Mouse (Mus musculus) brain, embryonic 18.5 days (tissue): Measurements from ENCODE around the gene Map3k14.

Source experiments
- DNase-seq: peaks from one replicate; pipeline ENCODE4 v3.0.0-alpha.2; 2012; ENCODE audit warnings: low read depth, low spot score

The Map3k14 gene

DNA sequence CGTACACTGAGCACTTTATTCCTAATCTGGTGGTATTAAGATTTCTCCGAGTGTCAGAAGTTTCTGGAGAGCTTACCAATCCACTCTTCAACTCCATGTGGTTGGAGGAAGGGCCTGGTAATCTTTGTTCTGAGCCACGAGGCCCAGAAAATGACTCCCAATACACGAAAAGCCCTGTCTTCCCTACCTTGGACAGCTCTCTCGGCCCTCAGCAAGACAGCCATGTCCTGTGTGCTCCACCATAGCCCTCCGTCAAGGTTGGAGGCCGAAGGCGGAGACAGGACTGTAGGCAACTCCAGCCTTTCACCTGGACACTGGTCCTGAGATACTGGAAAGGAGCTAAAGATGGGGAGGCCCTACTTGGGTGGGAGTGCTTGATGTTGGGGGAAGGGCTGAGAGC, 57.0 kb downstream of the Map3k14 start:
- no peak for DNase-seq

DNA sequence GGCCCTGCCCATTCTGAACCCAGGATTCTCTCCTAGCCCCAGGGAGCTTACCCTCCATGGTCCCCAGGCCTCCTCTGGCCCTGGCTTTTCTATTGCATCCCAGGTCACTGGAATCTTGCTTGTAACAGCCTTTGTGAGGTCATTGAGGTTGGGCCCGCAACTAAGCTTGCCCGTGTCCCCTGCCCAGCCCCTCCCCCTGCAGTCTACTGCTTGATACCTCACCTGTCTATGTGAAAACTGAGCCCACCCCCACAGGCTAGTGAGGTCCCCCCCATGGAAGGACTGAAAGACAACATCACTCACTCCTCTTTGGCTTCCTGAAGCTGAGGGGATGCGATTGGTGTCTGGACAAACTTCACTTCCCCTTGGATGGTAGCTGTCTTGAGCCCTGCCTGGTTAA, 58.8 kb downstream of the Map3k14 start, which contains the start of gene 1700023F06Rik:
Gene 1700023F06Rik, minus strand, starts transcription at position 101 of the 400 bp plus-strand sequence.
- no peak for DNase-seq

DNA sequence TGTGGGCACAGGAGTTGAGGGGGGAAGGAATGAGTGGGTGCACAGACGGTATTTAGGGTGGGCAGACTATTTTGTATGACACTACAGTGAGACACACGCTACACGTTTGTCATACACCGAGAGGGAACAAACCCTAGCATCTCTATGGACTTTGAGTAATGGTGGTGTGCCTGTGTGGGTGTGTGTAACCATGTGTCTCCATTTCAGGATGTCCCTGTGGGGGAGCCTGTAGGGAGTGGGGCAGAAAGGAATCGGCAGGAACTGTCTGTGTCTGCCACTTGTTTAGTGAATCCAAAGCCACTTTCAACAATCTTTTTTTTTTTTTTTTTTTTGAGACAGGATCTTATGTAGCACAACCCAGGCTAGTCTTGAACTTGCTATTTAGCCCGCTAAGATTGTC, 61.1 kb downstream of the Map3k14 start:
- no peak for DNase-seq

DNA sequence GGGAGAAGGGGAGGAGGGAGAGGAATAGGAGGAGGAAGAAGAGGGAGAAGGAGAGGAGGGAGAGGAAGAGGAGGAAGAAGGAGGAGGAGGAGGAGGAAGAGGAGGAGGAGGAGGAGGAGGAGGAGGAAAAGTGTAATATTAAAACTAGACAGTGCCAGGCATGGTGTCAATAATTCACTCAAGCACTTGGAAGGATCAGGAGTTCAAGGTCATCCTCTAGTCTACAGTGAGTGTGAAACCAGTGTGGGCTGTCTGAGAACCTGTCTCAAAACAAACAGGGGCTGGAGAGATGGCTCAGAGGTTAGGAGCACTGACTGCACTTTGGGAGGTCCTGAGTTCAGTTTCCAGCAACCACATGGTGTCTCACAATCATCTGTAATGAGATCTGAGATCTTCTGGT, 64.9 kb downstream of the Map3k14 start:
- DNase-seq, result no peak

DNA sequence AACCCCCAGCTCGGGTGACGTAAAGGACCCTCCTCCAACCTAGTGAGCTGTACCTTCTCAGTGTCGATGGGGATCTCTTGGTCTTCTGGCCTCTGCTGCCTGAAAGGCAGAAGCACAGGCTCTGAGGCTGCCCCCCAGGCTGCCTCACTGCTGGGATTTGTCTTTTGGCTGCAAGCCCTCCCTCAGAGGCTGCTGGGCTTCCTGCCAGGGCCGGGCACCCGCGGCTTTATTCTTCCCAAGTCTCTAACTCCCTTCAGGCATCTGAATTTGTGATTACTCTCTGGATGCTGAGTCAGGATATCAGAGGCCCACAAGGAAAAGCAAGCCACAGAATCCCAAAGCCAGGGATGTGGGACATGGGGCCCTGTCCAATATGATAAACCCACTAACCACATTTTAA, 65.6 kb downstream of the Map3k14 start:
- no peak for DNase-seq

DNA sequence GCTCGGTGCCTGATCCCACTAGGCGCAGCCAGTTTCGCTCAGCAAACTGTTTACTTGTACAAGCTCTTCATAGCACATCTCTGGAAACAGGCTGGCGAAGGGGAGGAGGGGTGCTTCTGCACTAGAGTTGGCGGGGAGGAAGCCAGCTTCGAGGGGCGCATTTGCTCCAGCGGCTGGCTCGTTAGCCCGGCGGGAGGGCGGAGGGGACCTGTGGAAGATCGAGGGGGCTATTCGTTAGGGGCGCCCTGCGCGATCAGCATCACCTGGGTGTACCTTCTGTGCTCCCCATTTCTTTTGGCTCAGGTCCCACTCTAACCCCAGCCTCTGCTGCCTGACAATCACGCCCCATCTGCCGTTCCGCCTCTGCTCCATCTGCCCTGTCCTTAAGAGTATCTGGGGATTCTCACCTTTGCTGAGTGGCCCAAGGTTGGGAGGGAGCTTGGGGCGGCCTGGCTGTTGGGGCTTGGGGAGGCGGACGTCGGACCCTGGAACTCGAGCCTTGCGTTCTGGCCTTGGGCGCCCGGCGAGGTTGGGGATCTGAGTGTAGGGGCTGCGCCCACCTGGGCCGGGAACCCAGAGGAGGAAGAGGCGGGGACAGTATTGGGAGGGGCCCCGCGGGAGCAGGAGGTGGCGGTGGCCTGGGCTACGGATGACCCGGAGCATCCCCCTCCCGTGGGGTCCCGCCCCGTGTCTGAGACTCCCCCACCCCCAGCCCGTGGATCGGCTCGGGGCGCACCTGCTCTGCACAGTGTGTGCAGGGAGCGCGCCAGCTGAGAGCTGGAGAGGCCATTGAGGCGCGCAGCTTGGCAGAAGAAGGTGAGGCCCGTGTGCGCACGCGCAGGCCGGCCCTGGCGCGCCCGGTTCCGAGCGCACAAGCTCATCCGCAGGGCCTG, 68.1 kb downstream of the Map3k14 start:
- DNase-seq, result peak; percentile 49

DNA sequence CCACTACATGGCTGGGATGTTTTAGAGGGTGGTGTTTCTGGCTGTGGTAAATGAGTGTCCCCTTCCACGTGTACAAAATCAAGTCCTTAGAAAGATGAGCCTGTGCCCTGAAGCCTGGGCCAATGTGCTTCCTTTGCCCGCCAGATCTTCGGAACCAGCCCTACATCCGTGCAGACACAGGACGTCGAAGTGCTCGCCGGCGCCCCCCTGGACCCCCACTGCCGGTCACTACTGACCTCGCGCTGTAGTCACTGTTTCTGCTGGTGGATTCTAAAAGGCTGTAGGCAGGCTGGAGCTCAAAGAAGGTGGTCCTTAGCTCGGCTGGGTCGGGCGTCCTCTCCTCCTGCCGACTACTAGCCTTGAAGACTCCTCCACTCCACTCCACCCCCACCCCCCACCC, 68.9 kb downstream of the Map3k14 start:
- no peak for DNase-seq

DNA sequence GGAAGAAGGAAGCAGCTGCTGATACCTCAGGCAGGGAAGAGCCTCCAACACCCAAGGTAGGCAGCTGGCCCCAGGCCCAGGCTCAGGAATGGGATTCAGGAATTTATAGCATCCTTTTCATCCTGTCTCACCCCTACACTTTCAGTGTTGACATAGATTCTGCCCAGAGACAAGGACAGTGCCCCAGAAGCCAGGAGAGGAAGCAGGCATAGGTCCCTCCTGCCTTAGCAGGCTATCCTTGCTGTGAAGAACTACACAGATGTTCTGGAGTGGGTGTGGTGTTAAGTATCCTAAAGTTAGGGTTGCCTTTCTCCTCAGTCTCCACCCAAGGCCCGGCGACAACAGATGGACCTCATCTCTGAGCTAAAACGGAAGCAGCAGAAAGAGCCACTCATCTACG, 69.9 kb downstream of the Map3k14 start:
- DNase-seq, result no peak

DNA sequence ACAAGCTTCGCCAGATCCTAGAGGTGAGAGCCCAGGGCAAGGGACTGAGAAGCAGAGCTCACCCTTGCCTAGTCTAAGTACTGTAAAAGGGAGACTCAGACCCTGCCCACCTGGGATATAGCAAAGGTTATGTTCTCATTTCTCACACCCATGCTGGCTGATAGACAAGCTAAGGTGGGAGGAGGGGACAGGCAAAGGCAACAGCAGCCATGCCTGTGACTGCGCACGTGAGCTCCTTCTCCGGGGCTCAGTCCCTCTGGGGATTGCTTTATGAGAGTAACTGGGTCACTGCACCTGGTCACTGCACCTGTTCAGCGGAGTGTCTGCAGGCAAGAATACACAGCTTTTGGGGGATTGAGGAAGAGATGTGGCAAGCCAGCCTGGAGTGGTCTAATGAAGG, 71.6 kb downstream of the Map3k14 start:
- no peak for DNase-seq

DNA sequence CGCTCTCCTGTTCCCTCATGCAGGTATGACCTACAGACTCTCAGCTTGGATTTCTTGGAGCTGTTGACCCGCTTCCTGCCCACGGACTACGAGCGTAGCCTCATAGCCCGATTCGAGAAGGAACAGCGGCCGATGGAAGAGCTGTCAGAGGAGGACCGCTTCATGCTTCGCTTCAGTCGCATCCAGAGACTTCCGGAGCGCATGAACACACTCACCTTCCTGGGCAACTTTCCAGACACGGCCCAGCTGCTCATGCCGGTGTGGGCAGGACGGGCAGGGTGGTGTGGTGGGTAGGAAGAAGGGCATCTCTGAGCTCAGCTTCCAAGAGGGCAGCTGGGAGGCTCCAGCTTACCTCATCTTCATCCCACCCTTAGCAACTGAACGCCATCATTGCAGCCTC, 72.0 kb downstream of the Map3k14 start:
- no peak for DNase-seq

DNA sequence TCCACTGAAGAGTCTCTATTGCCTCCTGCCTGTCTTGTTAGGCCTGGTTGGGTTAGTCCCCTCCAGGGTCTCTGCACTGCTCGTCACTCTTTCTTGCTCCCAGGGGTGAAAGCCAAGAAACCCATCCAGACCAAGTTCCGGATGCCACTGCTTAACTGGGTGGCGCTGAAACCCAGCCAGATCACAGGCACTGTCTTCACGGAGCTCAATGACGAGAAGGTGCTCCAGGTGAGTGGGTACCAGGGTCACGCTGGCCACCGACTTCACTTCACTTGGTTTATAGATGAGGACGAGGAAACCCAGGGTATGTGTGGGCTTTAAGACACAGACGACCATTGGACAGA, 73.5 kb downstream of the Map3k14 start:
- no peak for DNase-seq

DNA sequence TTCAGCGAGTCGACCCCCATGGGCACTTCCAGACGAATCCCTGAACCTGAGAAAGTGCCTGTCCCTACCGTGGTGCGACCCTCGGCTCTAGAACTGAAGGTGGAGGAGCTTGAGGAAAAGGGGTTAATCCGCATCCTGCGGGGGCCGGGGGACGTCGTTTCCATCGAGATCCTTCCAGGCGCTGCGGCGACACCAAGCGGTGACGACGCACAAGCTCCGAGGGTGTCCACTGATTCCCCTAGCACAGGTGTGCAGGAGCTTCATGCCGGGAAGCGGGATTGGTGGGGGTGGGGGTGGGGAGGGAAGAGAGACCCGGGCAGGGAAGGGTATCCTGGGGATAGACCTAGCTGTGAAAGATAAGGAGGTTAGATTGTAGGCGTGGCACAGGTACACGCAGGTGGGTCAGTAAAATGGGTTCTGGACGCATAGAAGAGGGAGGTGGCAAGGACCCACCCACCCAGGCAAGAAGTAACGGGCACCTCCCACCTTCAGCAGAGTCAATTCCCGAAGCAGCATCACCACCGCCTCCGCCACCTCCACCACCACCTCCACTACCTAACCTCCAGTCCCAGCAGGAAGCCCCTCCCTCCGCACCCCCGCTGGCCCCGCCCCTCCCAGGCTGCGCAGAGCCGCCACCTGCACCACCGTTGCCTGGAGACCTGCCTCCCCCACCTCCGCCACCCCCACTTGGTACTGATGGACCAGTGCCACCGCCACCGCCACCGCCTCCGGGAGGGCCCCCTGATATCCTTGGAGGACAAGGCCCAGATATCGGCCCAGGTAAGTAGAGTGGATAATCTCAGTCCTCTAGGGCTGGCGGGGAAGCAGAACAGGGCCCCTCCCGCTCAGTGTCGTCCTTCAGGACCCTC, 74.1 kb downstream of the Map3k14 start:
- no peak for DNase-seq

DNA sequence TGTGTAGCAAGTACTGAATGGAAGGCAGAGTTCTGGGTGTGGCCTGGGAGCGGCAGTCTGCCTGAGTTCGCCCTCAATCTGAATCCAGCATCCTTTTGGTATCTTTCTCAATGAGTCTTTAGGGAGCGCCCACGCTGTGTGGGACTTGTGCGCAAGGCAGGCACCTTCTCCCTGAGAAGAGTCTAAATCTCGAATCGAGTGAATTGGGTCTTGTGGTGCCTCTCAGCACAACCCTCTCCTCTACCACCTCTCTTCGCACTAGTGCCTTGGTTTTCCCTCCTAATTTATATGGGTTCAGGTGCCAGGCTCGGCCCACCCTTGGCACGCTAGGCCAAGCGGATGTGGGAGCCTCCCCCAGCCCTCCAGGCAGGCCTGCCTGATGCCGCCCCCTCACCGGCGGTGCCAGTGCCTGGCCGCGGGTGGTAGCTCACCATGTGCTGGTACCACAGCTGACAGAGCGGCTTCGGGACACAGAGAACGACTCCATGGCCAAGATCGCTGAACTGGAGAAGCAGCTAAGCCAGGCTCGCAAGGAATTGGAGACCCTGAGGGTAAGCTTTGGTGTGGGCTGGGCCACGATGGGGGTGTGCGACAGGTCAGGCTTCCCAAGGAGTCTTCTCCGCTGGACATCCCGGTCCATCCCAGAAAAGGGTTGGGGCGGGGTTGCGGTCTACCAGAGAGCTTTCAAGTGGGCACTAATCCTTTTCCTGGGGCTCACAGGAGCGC, 74.9 kb downstream of the Map3k14 start:
- no peak for DNase-seq

DNA sequence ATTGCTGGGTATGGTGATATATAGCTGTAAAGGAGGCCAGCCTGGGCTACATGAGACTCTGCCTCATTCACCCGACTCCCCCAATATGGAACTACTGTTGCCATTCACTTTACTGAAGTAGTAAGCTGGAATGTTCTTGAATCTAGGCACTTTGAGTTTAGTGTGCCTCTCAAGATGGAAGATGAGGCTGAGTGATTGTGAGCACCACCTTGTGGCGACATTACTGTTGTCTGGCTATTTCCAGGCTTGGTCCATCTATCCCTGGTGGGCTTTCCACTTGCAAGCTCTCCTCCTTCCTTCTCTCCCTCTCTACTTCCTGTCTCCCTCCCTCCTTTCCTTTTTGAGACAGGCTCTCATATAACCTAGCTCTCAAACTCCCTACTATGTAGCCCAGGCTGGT, 82.4 kb downstream of the Map3k14 start:
- DNase-seq, result no peak

DNA sequence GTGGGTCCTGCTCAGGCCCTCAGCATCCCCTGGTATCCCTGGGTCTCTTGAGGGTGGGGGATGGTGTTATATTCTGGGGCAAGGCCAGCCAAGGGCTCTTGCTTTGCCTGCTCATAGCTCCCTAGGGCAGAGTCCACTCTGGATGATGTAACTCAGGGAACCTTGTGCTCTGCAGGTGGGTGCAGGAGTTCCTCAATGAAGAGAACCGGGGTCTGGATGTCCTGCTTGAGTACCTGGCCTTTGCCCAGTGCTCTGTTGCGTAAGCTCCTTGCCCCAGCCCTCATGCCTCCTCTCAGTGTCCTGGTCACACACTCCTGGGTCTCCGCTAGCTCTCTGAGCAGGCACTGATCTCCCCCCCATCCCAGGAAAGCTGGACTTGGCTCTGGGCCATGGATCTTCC, 85.4 kb downstream of the Map3k14 start:
- DNase-seq, result no peak

DNA sequence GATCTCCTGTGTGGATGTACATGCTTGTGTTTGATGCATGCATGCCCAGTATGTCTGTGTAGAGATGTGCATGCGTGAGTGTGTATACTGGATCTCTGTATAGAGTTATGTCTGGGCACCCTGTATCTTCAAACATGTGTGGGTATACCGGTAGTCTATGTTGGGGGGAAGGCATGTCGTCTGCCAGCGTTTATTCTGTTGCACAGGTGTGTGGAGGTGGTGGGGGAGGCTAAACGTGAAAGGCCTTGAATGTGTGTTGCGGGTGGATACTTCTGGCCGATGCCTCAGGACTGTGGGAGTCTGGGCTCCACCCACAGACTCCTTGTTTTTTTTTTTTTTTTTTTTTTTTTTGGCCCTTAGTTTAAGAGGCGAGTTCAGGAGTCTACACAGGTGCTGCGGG, 85.9 kb downstream of the Map3k14 start:
- DNase-seq, result no peak

DNA sequence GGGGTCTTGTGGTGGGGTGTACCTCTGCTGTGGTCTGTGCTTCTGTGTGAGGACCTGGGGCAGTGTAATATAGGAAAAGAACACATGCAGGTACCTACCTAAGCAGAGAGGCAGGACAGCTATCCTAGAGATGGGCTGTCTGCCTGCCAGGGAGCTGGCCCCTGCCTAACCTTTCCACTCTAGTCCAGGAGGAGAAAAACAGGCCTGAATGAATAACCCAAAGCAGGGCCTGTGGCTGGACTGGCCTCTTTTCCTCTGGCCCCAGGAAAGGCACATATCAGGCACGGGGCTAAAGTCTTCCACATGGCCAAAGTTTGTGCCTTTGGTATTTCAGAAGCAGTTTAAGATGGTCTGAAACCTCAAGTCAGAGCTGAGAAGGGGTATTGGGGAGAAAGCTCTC, 86.8 kb downstream of the Map3k14 start:
- no peak for DNase-seq

DNA sequence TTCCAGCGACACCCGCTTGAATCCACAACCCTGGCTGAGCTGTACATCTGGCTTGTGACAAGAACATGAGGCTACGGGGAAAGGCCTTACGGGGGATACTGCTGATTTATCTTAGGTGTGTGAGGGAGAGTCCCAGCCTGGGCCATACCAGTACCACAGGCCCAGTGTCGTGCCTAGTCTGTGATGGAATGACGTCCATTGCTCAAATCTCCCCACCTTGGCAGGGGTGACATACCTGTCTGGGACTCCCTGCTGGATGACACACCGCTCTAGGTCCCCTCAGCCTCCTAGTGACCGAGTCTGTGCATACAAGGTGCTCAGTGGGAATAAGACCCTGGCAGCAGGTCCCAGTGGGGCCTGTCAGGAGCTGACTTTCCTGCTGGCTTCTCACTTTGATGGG, 88.5 kb downstream of the Map3k14 start:
- no peak for DNase-seq

DNA sequence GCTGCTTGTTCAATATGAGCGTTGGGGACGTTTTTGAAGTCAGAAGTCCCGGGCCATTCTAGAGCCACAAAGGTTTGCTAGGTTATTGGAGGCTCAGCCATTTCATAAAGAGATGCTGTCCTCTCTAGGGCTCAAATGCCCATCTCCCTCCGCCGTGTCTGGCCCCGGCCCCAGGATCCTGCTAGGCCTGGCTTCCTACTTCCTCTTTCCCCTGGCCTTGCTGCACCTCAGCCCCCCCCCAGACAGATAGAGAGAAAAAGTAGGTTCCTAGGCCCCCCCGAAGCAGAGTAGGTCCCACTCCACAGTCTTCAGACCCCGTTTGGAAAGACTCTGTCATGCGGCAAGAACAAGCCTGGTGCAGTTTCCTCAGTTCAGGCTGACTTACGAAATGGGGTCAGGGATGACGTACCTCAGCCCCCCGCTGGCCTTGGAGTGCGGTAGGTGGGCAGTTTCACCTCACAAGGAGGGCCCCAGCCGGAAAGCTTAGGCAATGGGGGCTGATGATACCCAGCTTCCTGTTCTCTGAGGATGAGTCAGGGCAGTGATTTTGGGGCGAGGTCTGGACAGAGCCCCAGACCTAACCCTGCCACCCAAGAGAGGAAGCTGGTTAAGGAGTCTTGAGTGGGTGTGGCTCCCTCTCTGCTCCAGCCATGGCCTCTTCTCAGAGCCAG, 89.3 kb downstream of the Map3k14 start:
- no peak for DNase-seq

DNA sequence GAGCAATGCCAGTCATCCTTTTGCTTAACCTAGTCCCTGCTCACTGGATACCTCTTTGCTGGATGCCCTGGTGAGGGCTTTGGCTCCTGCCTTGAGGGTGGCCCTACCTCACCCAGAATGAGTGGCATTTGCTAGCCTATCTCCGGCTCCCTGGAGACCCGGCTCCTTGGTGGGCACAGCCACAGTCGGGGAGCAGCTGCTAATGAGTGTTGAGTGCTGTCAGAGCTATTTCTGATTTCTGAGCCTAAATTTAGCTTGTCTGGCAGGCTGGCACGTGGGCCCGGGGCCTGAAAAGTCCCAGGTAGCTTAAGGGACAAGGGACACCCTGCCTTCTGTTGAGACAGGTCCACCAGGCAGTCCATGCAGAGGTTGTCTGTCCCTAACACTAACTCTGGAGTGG, 90.1 kb downstream of the Map3k14 start:
- DNase-seq, result no peak

DNA sequence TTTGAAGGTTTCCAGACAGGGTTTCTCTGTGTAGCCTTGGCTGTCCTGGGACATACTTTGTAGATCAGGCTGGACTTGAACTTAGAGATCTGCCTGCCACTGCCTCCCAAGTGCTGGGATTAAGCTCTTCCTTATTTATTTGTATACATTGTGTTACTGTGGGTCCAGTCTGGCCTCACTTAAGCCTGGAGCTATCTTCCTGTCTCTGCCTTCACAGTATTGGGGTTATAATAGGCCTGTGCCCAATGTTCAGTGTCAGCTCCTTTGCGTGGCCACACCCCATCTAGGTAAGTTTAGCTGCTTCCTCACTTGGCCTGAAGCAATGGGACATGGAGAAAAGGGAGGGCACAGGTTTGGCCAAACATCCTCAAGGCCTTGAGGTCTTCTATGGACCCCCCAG, 90.8 kb downstream of the Map3k14 start:
- DNase-seq, result no peak
